Mouse (Mus musculus): ENCODE data around the gene Fkbp1b. TPM values are rescaled to one million over a fixed set of nuclear protein-coding genes. Genes with fewer than 3 reads are reported as not detected.
A peak's percentile ranks its signal among the peaks of the same experiment; 100 is the strongest.

Fkbp1b gene
- polyA plus RNA-seq, 1 experiment = not detected

- peak within 1 kb of the TSS; percentile 15 for H3K4me3 ChIP-seq (ENCODE audit: insufficient read depth, low read depth, low read length)
- TF ChIP-seq CTCF (IDR thresholded peaks at IDR 0.05; ENCODE audit: insufficient read depth, low read depth, low read length) = no peak
- no peak for TF ChIP-seq POLR2A (IDR thresholded peaks at IDR 0.05; ENCODE audit: insufficient read depth, low read depth, low read length)
- peaks cover 9% of the 10 kb centered on the region; the same call in 1 of the 2 replicates for H3K4me1 ChIP-seq (ENCODE audit: control insufficient read depth, insufficient read depth, low read length)
- H3K27ac ChIP-seq (ENCODE audit: insufficient read depth, low read depth, low read length) = no peak within 1 kb of the TSS
- 2% methylated on average over 24 of the region's 24 CpGs for WGBS
Observed at GRCm38 (mm10) chr12:4874161-4874927, 33.0 kb upstream of the Fkbp1b start, which contains the start of gene Mfsd2b. Mfsd2b (minus strand) TSS chr12:4874359.

GRCm38 (mm10) chr12:4873531-4873930, 32.1 kb upstream of the Fkbp1b start:
- Histone ChIP-seq H3K4me1 (ENCODE audit: control insufficient read depth, insufficient read depth, low read length) (peaks cover 9% of the 10 kb centered on the region; the same call in 1 of the 2 replicates), H3K27ac (ENCODE audit: insufficient read depth, low read depth, low read length) (no peak overlapping the region), H3K4me3 (ENCODE audit: insufficient read depth, low read depth, low read length) (no peak overlapping the region)
- no peak for TF ChIP-seq POLR2A (IDR thresholded peaks at IDR 0.05; ENCODE audit: insufficient read depth, low read depth, low read length)
- no peak for TF ChIP-seq CTCF (IDR thresholded peaks at IDR 0.05; ENCODE audit: insufficient read depth, low read depth, low read length)
- WGBS = 80% methylated on average over 6 of the region's 6 CpGs

GRCm38 (mm10) chr12:4872983-4873477, 31.6 kb upstream of the Fkbp1b start:
- TF ChIP-seq POLR2A (IDR thresholded peaks at IDR 0.05; ENCODE audit: insufficient read depth, low read depth, low read length) (no peak), CTCF (IDR thresholded peaks at IDR 0.05; ENCODE audit: insufficient read depth, low read depth, low read length) (no peak)
- no peak overlapping the region for H3K27ac ChIP-seq (ENCODE audit: insufficient read depth, low read depth, low read length)
- 83% methylated on average over 5 of the region's 5 CpGs for WGBS
- no peak overlapping the region for H3K4me3 ChIP-seq (ENCODE audit: insufficient read depth, low read depth, low read length)
- peaks cover 9% of the 10 kb centered on the region; the same call in 1 of the 2 replicates for H3K4me1 ChIP-seq (ENCODE audit: control insufficient read depth, insufficient read depth, low read length)

GRCm38 (mm10) chr12:4872273-4872672, 30.9 kb upstream of the Fkbp1b start:
- no peak for TF ChIP-seq POLR2A (IDR thresholded peaks at IDR 0.05; ENCODE audit: insufficient read depth, low read depth, low read length)
- no peak for TF ChIP-seq CTCF (IDR thresholded peaks at IDR 0.05; ENCODE audit: insufficient read depth, low read depth, low read length)
- Histone ChIP-seq H3K27ac (ENCODE audit: insufficient read depth, low read depth, low read length) (no peak overlapping the region), H3K4me3 (ENCODE audit: insufficient read depth, low read depth, low read length) (no peak overlapping the region), H3K4me1 (ENCODE audit: control insufficient read depth, insufficient read depth, low read length) (peaks cover 9% of the 10 kb centered on the region; the same call in 1 of the 2 replicates)
- WGBS = 71% methylated on average over 4 of the region's 4 CpGs

GRCm38 (mm10) chr12:4871260-4871659, 29.9 kb upstream of the Fkbp1b start:
- 96% methylated on average over 5 of the region's 5 CpGs for WGBS
- H3K4me3 ChIP-seq (ENCODE audit: insufficient read depth, low read depth, low read length) = no peak overlapping the region
- H3K27ac ChIP-seq (ENCODE audit: insufficient read depth, low read depth, low read length) = no peak overlapping the region
- H3K4me1 ChIP-seq (ENCODE audit: control insufficient read depth, insufficient read depth, low read length) = peaks cover 9% of the 10 kb centered on the region; the same call in 1 of the 2 replicates
- TF ChIP-seq CTCF (IDR thresholded peaks at IDR 0.05; ENCODE audit: insufficient read depth, low read depth, low read length) (no peak), POLR2A (IDR thresholded peaks at IDR 0.05; ENCODE audit: insufficient read depth, low read depth, low read length) (no peak)

GRCm38 (mm10) chr12:4868924-4869323, 27.5 kb upstream of the Fkbp1b start:
- WGBS = 90% methylated on average over 8 of the region's 8 CpGs
- TF ChIP-seq POLR2A (IDR thresholded peaks at IDR 0.05; ENCODE audit: insufficient read depth, low read depth, low read length) (no peak), CTCF (IDR thresholded peaks at IDR 0.05; ENCODE audit: insufficient read depth, low read depth, low read length) (no peak)
- Histone ChIP-seq H3K4me3 (ENCODE audit: insufficient read depth, low read depth, low read length) (no peak overlapping the region), H3K27ac (ENCODE audit: insufficient read depth, low read depth, low read length) (no peak overlapping the region), H3K4me1 (ENCODE audit: control insufficient read depth, insufficient read depth, low read length) (peaks cover 9% of the 10 kb centered on the region)

GRCm38 (mm10) chr12:4864338-4864690, 22.9 kb upstream of the Fkbp1b start:
- Histone ChIP-seq H3K27ac (ENCODE audit: insufficient read depth, low read depth, low read length) (no peak overlapping the region), H3K4me1 (ENCODE audit: control insufficient read depth, insufficient read depth, low read length) (peaks cover 6% of the 10 kb centered on the region), H3K4me3 (ENCODE audit: insufficient read depth, low read depth, low read length) (no peak overlapping the region)
- no peak for TF ChIP-seq POLR2A (IDR thresholded peaks at IDR 0.05; ENCODE audit: insufficient read depth, low read depth, low read length)
- no peak for TF ChIP-seq CTCF (IDR thresholded peaks at IDR 0.05; ENCODE audit: insufficient read depth, low read depth, low read length)
- 54% methylated on average over 4 of the region's 4 CpGs for WGBS

GRCm38 (mm10) chr12:4863654-4864337, 22.4 kb upstream of the Fkbp1b start:
- TF ChIP-seq CTCF (IDR thresholded peaks at IDR 0.05; ENCODE audit: insufficient read depth, low read depth, low read length) (no peak), POLR2A (IDR thresholded peaks at IDR 0.05; ENCODE audit: insufficient read depth, low read depth, low read length) (no peak)

GRCm38 (mm10) chr12:4862672-4863071, 21.3 kb upstream of the Fkbp1b start:
- no peak for TF ChIP-seq POLR2A (IDR thresholded peaks at IDR 0.05; ENCODE audit: insufficient read depth, low read depth, low read length)
- no peak overlapping the region for H3K27ac ChIP-seq (ENCODE audit: insufficient read depth, low read depth, low read length)
- peaks cover 6% of the 10 kb centered on the region for H3K4me1 ChIP-seq (ENCODE audit: control insufficient read depth, insufficient read depth, low read length)
- no peak overlapping the region for H3K4me3 ChIP-seq (ENCODE audit: insufficient read depth, low read depth, low read length)
- 94% methylated on average over 4 of the region's 4 CpGs for WGBS

More at GRCm38 (mm10) chr12:4863654-4864337, 22.4 kb upstream of the Fkbp1b start:
- Histone ChIP-seq H3K4me1 (ENCODE audit: control insufficient read depth, insufficient read depth, low read length) (peaks cover 6% of the 10 kb centered on the region), H3K27ac (ENCODE audit: insufficient read depth, low read depth, low read length) (no peak overlapping the region), H3K4me3 (ENCODE audit: insufficient read depth, low read depth, low read length) (no peak overlapping the region)
- 66% methylated on average over 4 of the region's 4 CpGs for WGBS

All from olfactory bulb, adult 2 months (tissue).